Mouse (Mus musculus): ENCODE data around the gene Cnot10.
A peak's percentile ranks its signal among the peaks of the same experiment; 100 is the strongest.
"Not testable (repeated sequence)": the region's sequence is repeated elsewhere in the genome, so short reads cannot be mapped to it uniquely, and the experiment has no call there.

Cnot10 gene

GRCm38 (mm10) chr9:114648472-114648871, 8.5 kb upstream of the Cnot10 start:
- not testable (repeated sequence) for DNase-seq

GRCm38 (mm10) chr9:114647506-114648432, 7.8 kb upstream of the Cnot10 start:
- no peak for DNase-seq

GRCm38 (mm10) chr9:114646556-114647505, 6.8 kb upstream of the Cnot10 start:
- peak; percentile 75 for DNase-seq

- no peak for DNase-seq
Observed at GRCm38 (mm10) chr9:114639186-114639748, 717 bp downstream of the Cnot10 start.

- no peak for DNase-seq
Observed at GRCm38 (mm10) chr9:114636751-114637150, 3.2 kb downstream of the Cnot10 start.

- no peak for DNase-seq
Observed at GRCm38 (mm10) chr9:114636150-114636549, 3.8 kb downstream of the Cnot10 start.

GRCm38 (mm10) chr9:114632331-114632730, 7.7 kb downstream of the Cnot10 start:
- no peak for DNase-seq

- no peak for DNase-seq
Observed at GRCm38 (mm10) chr9:114626726-114627125, 13.3 kb downstream of the Cnot10 start.

- no peak for DNase-seq
Observed at GRCm38 (mm10) chr9:114624178-114624577, 15.8 kb downstream of the Cnot10 start.

GRCm38 (mm10) chr9:114621149-114621548, 18.8 kb downstream of the Cnot10 start:
- DNase-seq = no peak

GRCm38 (mm10) chr9:114614176-114614953, 25.6 kb downstream of the Cnot10 start:
- DNase-seq = no peak

- no peak for DNase-seq
Observed at GRCm38 (mm10) chr9:114613026-114613425, 27.0 kb downstream of the Cnot10 start.

- no peak for DNase-seq
Observed at GRCm38 (mm10) chr9:114612566-114612965, 27.4 kb downstream of the Cnot10 start.

- DNase-seq = no peak
Observed at GRCm38 (mm10) chr9:114610266-114610665, 29.7 kb downstream of the Cnot10 start.

GRCm38 (mm10) chr9:114603876-114604540, 36.0 kb downstream of the Cnot10 start:
- DNase-seq = no peak

- DNase-seq = no peak
Observed at GRCm38 (mm10) chr9:114601096-114601495, 38.9 kb downstream of the Cnot10 start.

GRCm38 (mm10) chr9:114585017-114585345, 55.0 kb downstream of the Cnot10 start:
- no peak for DNase-seq

- no peak for DNase-seq
Observed at GRCm38 (mm10) chr9:114584183-114585016, 55.6 kb downstream of the Cnot10 start.

GRCm38 (mm10) chr9:114583812-114584182, 56.2 kb downstream of the Cnot10 start:
- peak; percentile 61 for DNase-seq

GRCm38 (mm10) chr9:114578646-114579045, 61.3 kb downstream of the Cnot10 start:
- no peak for DNase-seq

- no peak for DNase-seq
Observed at GRCm38 (mm10) chr9:114576001-114576400, 64.0 kb downstream of the Cnot10 start.
